Mouse (Mus musculus) left cerebral cortex, postnatal 14 days (tissue): Measurements from ENCODE around the gene Vdr. TPM values are rescaled to one million over a fixed set of nuclear protein-coding genes. Genes with fewer than 3 reads are reported as not detected.

ENCODE experiments used
- DNase-seq, 2 experiments: peaks; one replicate each; pipeline ENCODE4 v3.0.0; 2021 to 2022; ENCODE audit warnings: low spot score in 2 of 2, mixed read lengths in 1 of 2
- intact Hi-C: fragments of 180-260 bp; cut with DNase I; formaldehyde crosslinking; loops from one replicate; pipeline ENCODE4 v1.15.1; 2025
- total RNA-seq, 2 experiments: library from RNA; stranded (reverse); gene quantifications; 2 replicates each; pipeline ENCODE4 v1.2.3; 2021

Gene Vdr
- total RNA-seq, 2 experiments from 2014 or later: 0.13 TPM

DNA sequence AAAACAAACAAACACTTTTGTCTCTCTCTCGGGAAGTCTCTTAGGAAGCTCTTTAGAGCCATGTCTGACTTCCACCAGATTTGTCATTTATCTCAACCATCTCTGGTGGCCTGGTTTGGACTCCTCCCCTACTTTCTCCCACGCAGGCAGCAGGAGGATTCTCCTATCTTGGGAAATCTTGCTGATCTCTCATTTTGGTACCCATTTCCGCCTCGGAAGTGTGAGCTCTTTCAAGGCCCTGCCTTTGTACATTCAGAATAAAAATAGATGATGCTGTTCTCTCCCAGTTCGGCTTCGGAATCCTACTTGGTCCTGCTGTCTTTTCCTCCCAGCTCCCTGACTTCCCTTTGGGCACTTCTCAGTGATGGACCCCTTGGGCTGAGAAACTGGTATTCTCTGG, 55.9 kb downstream of the Vdr start:
- DNase-seq: no peak
- intact Hi-C loops: loop anchor here (1.0 kb wide), 1 partner anchor 98 kb away; no protein-coding TSS in a partner anchor

GRCm38 (mm10) chr15:97854059-97854458, 56.4 kb downstream of the Vdr start:
- intact Hi-C loops: loop anchor here (1.0 kb wide), 1 partner anchor 98 kb away; no protein-coding TSS in a partner anchor
- DNase-seq: no peak

- no peak for DNase-seq
- intact Hi-C loops: no loop called here
These were observed 58.1 kb downstream of the Vdr start for GRCm38 (mm10) chr15:97852291-97852690.

- DNase-seq: no peak
- intact Hi-C loops: no loop called here
These were observed 59.4 kb downstream of the Vdr start for GRCm38 (mm10) chr15:97851011-97851410.

DNA sequence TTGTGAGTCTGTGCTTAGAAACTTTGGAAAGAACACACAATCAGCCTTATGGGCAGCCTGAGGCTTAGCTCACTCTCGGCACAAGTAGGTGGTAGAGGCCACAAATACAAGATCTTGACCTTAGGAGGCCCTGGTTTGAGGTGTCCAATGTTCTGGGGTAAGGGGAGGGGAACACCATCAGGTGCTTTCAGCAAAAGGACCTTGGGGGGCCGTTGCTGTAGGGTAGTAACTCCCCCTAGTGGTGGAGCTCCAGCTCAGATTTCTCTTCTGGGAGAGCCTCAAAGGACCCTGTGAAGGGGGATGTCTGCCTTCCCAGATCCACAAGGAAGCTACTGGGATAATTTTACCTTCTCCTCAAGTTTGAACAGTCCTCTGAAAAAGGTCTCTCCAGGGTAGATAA, 60.0 kb downstream of the Vdr start:
- intact Hi-C loops: no loop called here
- no peak for DNase-seq

GRCm38 (mm10) chr15:97849116-97849911, 61.1 kb downstream of the Vdr start:
- DNase-seq: peak; percentile 91 to 95
- intact Hi-C loops: loop anchor here (1.0 to 5.0 kb wide), 2 partner anchors 65 to 132 kb away; no protein-coding TSS in a partner anchor

DNA sequence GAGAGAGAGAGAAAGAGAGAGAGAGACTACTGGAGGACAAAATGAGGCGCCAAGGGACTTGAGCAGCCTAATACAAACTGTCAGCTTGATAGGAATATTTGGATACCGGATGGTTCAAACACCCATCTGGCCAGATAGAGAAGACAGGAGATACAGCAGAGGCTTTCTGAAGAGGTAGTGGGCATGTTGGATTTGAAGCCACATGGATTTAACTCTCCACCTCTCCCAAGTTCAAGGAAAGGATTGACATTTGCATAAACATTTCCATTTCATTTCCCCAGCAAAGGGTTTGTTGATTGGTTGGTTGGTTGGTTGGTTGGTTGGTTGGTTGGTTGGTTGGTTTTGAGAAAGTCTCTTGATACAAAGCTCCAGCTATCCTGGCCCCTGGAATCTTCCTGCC, 62.6 kb downstream of the Vdr start:
- intact Hi-C loops: loop anchor here (5.0 kb wide), 1 partner anchor 131 kb away; no protein-coding TSS in a partner anchor
- DNase-seq: no peak

GRCm38 (mm10) chr15:97847285-97847684, 63.1 kb downstream of the Vdr start:
- intact Hi-C loops: loop anchor here (5.0 kb wide), 1 partner anchor 130 kb away; no protein-coding TSS in a partner anchor

GRCm38 (mm10) chr15:97846121-97846882, 64.1 kb downstream of the Vdr start:
- DNase-seq: no peak
- intact Hi-C loops: loop anchor here (5.0 kb wide), 1 partner anchor 129 kb away; no protein-coding TSS in a partner anchor

More at GRCm38 (mm10) chr15:97847285-97847684, 63.1 kb downstream of the Vdr start:
- no peak for DNase-seq

DNA sequence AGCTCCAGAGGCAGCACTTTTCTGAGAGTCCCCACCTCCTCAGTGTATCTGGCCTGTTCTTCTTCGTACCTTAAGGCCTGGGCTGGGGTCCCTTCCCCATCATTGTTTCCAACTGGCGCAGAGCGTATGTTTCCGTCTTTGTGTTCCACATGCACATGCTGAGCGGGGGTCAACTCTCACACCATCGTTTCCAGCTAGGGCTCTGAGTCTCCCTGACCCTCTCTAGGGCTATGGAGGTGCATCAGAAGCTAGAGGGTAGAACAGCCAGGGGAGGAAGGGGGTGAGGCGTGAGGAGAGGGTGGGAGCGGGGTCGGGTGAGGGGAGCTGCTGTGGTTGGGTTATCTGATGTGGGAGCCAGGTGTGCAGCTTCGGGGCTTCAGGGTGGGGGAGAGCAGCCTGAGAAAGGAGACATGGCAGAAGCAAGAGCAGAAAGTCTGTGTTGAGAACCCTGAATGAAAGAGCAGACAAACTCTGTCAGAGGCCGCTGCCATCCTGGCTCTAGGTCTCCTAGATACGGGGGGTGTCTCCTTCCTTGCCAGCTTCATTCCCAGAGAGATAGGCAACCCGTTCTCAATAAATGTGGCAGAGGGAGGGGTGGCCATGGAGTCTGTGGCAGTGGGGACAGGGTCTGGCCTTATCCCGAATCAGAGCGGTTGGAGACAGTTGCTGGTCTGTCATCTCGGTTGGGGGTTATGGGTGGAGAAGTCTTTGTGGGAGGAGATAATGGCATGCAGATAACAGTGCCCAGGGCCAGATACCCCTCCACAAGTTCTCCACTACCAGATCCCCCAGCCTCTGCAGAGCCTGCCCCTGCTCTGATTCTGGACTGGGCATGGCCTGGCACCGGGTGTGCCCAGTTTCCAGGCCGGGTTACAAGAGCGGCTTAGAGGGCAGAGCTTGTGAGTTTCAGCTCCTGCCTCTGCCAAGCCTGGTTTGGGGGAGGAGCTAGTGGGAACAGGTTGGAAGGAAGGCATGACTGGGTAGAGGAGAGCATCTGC, 66.1 kb downstream of the Vdr start, which contains the start of gene Hdac7:
Hdac7 (minus strand) TSS at position 466 of the 998 bp plus-strand sequence.
- no peak for DNase-seq
- intact Hi-C loops: loop anchor here (5.0 kb wide), 1 partner anchor 127 kb away; no protein-coding TSS in a partner anchor

GRCm38 (mm10) chr15:97843247-97843651, 67.2 kb downstream of the Vdr start:
- intact Hi-C loops: no loop called here
- DNase-seq: no peak

DNA sequence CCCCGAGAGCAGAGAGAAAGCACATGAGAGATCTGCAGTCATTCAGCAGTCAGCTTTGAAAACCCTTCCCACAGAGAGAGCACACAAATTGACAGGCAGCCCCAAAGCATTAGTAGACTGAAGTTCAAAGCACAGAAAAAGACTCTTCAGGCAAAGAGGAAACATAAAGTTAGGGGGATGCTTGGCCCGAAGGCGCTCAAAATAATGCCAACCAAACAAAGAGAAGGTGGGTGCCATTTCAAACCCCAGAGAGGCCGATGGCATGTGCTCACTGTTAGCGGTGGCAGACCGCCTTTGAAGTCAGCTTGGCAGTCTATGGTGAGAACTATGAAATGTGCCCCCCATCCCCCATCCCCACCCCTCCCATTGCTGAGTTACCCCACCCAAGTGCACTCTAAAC, 68.4 kb downstream of the Vdr start:
- DNase-seq: no peak
- intact Hi-C loops: no loop called here

DNA sequence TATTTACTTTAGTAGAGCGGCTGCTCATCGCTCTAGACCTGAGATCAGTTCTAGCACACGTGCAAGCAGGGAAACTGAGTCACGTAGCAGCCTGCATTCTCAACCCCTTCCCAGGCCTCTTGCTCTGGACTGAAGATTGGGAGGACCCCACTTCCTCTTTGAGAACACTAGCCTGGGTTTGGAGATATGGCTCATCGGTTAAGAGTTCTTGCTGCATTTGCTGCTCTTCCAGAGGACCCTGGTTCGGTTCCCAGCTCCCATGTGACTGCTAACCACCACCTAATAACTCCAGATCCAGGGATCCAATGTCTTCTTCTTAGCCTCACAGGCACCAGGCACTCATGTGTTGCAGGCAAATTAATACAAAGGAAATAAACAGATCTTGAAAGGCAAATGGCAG, 69.0 kb downstream of the Vdr start:
- intact Hi-C loops: no loop called here

DNA sequence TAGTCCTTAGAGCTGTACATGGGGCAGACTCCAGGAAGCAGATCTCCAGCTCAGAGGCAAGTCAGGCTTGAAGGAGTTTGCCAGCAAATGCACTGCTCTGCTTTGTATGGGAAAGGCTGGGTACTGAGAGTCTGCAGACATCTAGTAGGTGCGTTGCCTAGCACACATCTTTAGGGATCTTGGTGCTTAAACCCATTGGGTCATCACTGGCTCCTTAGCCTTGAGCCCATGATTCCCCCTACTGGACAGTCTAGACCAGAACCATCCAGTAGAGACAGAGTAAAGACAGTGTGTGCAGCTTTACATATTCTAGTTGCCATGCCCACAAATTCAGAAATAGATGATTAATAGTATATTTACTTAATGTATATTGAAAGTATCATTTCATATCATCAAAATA, 69.6 kb downstream of the Vdr start:
- intact Hi-C loops: no loop called here
- DNase-seq: no peak

More for the DNA sequence above, 69.0 kb downstream of the Vdr start:
- no peak for DNase-seq

- intact Hi-C loops: no loop called here
- no peak for DNase-seq
These were observed 70.4 kb downstream of the Vdr start for GRCm38 (mm10) chr15:97839991-97840455.

DNA sequence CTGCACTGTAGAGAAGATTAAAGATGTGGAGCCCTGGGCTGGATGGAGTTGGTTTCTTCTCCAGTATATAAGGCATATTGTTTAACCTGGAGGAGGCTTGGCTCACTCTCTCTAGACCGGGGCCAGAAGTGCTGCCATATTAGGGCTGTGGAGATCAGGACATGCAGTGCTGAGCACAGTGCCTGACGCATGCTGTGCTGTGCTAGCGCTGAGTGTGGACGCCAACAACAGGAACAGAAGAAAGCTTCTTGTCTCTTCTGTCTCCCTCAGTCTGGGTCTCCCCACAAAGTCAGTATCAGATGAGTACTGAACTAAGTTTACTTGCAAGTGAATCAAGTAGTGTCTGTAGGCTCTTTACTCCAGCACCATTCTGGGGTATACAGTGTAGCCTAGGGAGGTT, 71.0 kb downstream of the Vdr start:
- intact Hi-C loops: no loop called here
- DNase-seq: no peak

DNA sequence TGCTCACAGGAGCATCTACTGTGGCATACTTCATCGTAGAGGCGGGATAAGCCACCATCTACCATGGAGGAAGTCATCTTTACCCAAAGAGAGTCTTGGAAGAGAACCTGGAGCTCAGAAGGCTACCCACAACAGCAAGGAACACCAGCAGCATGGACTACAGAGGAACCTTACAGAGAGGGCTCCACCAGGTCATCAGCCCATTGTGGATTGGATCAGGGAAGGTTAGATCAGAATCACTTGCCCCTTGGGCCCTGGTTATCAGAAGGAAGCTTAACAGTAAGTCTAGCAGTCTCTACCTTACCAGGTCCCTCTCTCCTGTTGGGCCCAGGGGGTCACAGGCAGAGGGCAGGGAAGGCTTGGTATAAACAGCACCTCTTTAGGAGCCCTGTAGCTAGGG, 71.4 kb downstream of the Vdr start:
- intact Hi-C loops: no loop called here
- no peak for DNase-seq

DNA sequence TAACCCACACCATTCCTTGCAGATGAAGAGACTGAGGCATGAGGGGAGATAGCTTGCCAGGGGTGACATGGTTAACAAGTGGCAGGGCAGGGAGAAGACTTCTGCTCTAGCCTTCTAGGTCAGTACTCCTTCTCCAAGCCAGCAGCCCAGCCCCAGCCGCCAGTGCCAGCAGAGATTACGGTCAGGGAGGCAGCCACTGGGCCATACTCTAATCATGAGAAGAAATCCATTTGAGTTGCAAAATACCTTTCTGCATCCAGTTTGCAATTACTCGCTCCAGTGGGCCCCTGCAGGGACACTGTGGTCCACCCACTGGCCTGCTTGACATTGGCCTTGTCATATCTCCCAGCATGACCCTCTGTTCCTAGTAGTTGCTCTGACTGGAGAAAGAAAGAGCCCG, 72.0 kb downstream of the Vdr start:
- DNase-seq: no peak
- intact Hi-C loops: no loop called here

GRCm38 (mm10) chr15:97837491-97838061, 72.9 kb downstream of the Vdr start:
- intact Hi-C loops: no loop called here
- no peak for DNase-seq
